Mouse (Mus musculus): ENCODE data around the gene Mdk.

Gene Mdk

DNA sequence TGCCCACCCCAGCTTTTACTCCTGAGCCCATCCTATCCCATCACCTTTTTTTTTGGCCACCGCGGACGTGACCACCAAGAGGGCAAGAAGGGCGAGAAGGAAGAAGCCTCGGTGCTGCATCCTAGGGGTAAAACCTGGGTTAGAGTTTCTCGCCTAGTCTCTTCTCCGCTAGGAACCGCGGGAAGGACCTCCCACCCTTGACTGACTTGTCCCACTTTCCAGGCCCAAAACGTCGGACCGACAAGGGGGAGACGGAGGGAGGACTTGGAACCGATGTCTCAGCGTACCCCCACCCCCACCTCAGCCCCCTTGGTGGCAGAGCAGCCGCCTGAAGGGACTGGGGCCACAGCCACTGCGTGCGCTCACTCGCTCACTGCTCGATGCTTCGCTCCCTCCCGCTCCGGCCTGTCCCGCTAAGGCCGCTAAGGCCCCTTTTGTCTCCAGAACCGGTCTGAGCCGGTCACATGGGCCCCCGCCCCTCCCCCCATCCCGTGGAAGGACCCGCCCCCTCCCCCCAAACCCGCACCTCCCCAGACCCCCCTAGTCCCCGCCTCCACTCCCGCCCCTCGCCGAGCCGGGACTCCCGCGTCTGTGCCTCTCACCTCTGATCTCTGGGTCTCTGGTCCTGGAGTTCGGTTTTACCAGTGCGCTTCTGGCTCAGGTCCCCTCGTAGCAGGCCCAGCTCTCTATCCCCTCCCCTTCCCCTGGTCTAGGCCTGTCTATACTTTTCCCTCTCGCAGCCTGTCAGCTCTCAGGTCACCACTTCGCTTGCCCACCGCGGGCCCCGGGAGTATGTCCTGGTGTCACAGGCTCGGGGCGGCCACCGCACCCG, 553 bp downstream of the Mdk start:
- peak; percentile 34 to 42 for DNase-seq

DNA sequence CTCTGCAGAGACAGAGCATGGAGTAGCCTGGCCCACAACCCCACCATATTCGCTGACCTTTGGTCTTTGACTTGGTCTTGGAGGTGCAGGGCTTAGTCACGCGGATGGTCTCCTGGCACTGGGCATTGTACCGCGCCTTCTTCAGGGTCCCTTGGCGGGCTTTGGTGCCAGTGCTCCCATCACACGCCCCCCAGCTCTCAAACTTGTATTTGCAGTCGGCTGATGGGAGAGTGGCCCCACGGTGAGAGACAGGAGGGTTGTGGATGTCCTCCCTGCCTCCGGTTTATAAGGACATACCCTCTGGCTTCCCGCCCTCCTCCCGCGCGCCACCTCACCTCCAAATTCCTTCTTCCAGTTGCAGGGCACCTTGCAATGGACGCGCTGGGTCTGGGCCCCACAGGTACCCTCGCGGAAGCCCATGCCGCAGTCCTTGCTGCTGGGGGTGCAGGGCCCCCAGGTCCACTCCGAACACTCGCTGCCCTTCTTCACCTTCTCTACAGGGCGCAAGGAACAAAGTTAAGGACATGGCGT, 1.3 kb downstream of the Mdk start:
- DNase-seq = peak in 1 of 2 experiments; percentile 32

- DNase-seq = peak; percentile 77 to 79
These were observed 2.2 kb downstream of the Mdk start for GRCm38 (mm10) chr2:91929936-91930335.

- DNase-seq = no peak
These were observed 2.6 kb downstream of the Mdk start for GRCm38 (mm10) chr2:91929455-91929854.

DNA sequence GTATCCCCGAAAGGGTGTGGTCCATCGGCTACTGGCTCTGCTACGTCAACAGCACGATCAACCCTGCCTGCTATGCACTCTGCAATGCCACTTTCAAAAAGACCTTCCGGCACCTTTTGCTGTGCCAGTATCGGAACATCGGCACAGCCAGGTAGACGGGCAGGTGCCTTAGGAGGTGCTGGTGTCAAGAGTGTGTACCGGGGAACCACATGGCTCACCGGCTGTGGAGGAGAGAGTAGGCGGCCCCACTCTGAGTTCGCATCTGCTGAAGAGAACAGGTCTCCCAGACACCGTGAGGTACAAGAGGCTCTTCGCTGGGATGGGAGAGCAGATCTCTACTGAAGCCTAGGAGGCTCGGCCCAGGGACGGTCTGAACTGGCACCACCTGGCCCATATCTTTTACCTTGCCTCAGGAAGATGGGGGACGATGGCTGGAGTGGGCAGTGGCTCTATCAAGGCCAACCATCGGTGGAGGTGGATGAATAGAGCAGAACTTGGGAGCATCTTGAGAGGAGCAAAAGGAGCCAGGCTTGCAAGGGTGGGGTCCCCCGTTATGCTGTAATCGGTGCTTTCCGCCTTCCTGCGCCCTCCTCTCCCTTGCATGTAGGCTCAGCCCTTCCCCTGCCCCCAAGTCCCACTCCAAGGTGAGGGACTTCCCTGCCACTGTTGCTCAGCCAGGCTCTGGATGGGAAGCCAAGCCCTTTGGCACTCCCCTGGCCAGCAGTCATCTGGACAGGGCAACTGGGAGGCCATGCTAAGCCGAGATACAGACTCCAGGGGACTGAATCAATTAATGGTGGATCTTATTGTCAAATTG, 3.4 kb downstream of the Mdk start:
- DNase-seq = peak; percentile 50 to 58

DNA sequence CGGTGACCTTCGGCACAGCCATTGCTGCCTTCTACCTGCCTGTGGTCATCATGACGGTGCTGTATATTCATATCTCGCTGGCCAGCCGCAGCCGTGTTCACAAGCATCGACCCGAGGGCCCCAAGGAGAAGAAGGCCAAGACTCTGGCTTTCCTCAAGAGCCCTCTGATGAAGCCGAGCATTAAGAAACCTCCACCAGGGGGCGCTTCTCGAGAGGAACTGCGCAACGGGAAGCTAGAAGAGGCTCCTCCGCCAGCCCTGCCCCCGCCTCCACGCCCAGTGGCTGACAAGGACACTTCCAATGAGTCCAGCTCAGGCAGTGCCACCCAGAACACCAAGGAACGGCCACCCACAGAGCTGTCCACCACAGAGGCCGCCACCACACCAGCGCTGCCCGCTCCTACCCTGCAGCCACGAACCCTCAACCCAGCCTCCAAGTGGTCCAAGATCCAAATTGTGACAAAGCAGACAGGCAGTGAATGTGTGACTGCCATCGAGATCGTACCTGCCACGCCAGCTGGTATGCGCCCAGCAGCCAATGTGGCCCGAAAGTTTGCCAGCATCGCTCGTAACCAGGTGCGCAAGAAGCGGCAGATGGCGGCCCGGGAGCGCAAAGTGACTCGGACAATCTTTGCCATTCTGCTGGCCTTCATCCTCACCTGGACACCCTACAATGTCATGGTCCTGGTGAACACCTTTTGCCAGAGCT, 4.1 kb downstream of the Mdk start:
- DNase-seq = peak; percentile 87 to 88

DNA sequence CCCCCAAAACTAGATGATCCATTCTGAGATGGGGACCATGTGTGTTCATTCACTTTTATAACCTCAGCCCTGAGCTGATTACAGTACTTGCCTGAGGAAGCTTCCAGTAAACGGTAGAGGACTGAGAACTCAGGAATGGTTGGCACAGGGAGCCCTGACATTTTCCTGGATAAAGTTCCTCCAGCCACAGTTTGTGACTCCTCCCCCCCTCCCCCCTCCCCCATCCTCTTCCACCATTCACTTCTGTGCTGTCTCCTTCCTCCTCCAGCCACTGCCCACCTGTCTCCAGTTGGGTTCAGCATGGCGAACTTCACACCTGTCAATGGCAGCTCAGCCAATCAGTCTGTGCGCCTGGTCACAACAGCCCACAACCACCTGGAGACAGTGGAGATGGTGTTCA, 5.1 kb downstream of the Mdk start, which contains the start of gene Chrm4:
Gene Chrm4, plus strand, starts transcription at position 301 of the 400 bp plus-strand sequence.
- no peak for DNase-seq

GRCm38 (mm10) chr2:91925442-91925841, 6.7 kb downstream of the Mdk start:
- no peak for DNase-seq

GRCm38 (mm10) chr2:91924726-91925125, 7.4 kb downstream of the Mdk start:
- DNase-seq = no peak

DNA sequence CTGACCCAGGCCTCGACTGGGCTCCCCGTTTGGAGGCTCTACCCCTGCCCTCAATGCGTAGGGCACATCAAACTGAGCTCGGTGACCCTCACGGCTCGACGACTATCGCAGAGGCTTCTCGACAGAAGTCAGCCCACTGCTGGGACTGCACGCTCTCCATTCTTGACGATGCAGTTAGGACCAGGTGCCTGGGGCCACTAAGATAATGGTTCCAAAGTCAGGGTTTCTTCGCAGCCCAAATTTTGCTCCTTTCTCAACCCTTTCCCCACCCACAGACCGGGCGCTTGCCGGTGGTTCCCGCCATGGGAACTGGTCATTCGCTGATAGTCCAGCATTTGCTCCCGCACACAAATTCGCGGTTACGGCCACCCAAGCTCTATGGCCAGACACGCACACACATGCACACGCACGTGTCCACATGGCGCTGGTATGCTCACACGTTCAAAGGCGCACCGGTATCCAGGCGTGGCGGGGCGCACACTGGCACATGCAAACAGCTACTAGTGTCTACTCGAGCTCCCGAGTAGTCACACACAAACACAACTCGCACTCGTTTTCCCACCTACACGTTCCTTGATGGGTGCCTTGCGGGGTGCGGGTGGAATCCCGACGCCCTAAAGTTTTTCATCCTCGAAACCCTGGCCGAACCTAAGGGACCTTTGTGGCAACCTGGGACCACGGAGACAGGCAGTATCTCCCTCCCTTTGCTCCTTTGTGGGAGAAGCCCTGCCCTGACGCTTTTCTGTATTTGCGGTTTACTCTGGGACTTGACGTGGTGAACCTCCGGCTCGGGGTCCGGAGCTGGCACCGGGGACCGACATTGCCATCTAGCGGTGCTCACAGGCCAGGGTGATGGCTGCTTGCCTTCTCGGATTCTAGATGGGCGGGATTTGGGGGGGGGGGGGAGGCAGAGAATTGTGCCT, 8.4 kb downstream of the Mdk start:
- DNase-seq = peak; percentile 75 to 80

DNA sequence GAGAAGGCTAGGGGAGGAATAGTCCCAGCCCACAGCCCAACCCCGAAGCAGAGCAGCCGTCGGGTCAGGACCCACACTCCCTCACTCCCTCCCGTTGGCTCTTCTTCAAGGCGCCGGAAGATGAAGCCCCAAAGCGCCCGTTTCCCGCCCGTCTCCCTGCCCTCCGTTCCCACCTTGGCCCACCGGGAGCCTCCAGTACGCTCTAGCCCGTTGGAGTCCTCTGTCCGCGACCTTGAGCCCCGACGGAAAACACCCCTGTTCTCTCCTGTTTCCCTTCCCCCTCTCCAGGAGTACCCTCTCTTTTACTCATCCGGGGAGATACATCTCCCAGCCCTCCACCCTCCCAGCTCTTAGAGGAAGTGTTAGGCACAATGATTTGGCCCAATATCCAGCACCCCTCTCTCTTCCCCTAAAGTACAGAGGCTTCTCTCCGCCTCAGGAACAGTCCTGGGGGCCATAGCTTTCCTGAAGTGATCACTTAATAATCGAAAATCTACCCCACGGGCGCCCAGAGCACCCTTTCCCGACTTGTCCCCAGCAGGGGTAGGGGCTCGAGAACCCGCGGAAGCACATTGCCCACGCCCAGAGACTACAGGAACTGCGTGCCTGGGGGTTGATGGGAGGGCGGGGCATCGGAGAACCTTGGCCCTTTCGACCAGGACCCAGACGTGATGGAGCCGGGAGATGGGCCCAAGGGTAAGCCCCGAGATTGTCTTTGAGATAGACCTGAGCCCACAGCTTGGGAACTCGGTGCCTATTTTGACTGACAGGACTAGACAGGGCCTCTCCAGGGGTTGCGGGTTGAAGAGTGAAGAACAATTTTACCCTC, 9.3 kb downstream of the Mdk start:
- DNase-seq = peak in 1 of 2 experiments; percentile 14

- DNase-seq = peak; percentile 48 to 64
These were observed 10.1 kb downstream of the Mdk start for GRCm38 (mm10) chr2:91921790-91922570.

- DNase-seq = no peak
These were observed 10.8 kb downstream of the Mdk start for GRCm38 (mm10) chr2:91921181-91921789.

GRCm38 (mm10) chr2:91920130-91920529, 12.0 kb downstream of the Mdk start:
- DNase-seq = no peak

GRCm38 (mm10) chr2:91917096-91917495, 15.0 kb downstream of the Mdk start:
- no peak for DNase-seq

DNA sequence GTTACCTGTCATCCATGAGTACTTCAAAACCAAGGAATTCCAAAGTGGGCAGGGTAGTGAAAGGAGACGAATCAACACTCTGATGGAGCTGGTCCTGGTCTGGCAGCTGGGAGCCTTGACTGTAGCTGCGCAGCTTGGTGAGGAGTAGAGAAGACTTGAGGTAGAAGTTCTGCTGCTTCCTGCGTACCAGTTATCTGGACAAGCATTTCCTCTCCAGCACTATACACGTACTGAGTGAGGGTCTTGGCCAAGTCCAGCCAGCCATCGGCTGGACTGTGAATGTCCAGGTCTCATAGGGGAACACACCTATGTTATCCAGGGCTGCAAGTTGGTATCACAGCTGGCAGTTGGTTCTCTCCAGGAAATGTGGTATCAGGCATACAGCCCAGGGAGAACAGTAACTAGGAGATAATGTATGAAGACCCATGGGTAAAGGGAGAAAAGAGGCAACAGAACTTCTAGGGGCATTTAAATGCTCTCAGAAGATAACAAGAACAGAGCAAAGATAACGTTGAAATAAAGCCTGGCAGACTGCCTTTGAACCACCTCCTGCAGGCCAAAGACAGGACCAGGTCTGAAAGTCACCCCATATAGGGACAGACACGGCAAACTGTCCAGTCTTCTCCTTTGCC, 15.6 kb downstream of the Mdk start:
- DNase-seq = no peak

DNA sequence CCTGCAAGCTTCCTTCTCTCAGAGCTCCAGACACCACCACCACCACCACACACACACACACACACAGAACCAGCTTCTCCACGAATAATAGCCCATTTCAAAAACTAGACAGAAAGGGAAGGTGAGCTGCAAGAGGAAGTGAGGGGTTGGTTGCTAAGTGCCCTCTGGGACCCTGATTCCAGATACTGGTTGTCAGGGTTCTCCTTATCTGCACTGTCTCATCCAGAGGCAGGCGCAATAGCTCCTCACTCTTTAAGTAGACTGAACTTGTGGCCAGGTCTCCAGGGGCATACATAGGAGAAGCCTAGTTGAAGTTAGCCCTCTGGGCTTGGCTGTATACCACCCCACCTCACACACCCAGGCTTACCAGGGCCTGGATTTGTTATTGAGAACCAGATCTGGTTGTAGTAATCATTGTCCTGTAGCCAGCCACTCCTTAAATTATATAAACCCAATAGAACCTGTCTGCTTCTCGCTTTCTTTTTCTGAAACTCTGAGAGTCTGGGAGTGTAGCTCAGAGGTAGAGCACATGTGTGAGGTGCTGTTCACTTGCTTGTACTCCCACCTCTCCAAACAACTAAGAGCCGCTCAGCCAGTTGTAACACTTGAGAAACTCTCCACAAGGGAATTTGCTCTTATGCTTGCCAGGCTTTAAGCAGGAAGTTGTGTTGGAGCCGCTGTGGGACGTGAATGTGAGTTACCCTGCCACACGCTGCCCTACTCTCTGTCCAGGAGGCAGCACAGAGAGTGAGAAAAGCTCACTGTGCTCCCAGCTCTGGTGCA, 18.6 kb downstream of the Mdk start:
- DNase-seq = no peak

DNA sequence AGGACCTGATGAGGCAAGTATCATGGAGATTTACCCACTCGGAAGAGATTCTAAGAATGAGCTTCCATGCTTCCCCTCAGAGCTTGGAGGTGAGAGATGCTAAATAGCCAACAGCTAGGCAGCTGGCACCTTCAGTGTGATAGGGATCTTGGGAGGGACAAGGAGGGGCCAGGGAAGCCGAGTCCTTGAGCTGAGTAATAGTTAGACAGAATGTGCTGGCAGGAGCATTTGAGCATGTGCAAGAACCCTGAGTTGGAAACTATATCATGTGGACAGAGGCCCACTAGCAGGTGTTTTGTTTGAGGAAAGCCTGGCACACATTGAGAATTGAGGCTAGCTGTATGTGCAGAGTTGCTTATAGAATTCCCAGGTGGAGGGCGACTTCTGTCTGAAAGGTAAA, 19.5 kb downstream of the Mdk start:
- DNase-seq = no peak

All from cerebellum, adult 18-20 months (tissue).